Mouse (Mus musculus): ENCODE data around the gene Ptprg.
"Not testable (repeated sequence)": the region's sequence is repeated elsewhere in the genome, so short reads cannot be mapped to it uniquely, and the experiment has no call there.

Ptprg gene

GRCm38 (mm10) chr14:12004061-12004460 is 450.7 kb downstream of the Ptprg start:
- ATAC-seq (ENCODE audit: insufficient number of reproducible peaks, low FRiP score, low TSS enrichment): no peak

DNA sequence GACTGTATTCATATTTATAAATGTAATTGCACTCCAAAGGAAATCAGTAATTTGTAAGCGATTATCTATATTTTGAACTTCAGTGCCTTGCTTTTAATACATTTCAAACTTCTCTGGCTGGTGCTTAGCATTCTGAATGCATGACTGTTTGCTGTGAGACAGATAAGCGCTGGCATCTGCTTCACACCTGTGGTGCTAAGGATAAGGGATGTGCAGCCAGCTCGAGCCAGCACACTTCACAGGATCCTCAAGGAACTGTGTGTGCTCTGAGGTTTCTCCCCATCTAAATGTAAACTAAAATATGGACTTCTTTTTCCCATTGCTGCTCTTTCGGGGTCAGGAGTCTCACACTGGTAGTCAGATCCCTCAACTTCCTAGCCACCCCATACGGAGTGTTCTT is 458.4 kb downstream of the Ptprg start:
- ATAC-seq (ENCODE audit: insufficient number of reproducible peaks, low FRiP score, low TSS enrichment): no peak

- ATAC-seq (ENCODE audit: insufficient number of reproducible peaks, low FRiP score, low TSS enrichment): no peak
Measured at GRCm38 (mm10) chr14:12025812-12026728, 472.7 kb downstream of the Ptprg start.

DNA sequence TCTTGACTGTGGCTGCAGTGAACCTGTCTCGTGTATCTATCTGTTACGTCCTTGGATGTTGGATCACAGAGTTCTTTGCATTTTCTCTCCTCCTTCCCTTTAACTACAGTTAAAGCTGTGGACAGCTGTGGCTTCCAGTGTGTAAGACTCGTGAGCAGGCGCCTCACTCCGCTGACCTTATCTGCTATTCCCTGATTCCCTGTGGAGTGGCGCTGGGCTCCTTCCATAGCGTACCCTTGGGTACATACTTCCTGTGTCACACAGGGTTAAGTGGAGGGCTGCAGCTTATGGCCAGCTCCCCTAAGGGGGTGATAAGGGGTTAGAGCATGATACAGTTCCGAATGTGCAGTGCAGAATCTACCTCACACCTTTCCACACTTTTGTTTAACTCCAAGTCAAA is 473.9 kb downstream of the Ptprg start:
- ATAC-seq (ENCODE audit: insufficient number of reproducible peaks, low FRiP score, low TSS enrichment): no peak

DNA sequence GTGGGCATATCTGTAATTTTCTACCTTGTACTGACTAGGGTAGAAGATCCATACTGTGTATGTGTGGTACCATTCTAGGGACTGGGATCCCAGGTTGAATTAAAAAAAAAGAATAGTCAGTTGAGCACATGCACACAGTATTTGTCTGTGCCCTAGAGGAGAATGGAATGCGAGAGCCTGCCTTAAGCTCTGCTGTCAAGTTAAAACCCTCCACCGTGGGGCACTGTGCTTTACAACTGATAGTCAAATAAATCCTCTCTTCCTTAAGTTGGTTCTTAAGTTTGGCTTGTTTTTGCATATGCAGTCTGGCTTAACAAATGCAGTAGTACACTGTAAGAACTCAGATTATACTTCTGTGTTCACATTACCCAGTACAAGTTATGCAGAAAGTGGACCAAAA is 476.6 kb downstream of the Ptprg start:
- no peak for ATAC-seq (ENCODE audit: insufficient number of reproducible peaks, low FRiP score, low TSS enrichment)

- ATAC-seq (ENCODE audit: insufficient number of reproducible peaks, low FRiP score, low TSS enrichment): no peak
Measured at GRCm38 (mm10) chr14:12036530-12037283, 483.4 kb downstream of the Ptprg start.

- no peak for ATAC-seq (ENCODE audit: insufficient number of reproducible peaks, low FRiP score, low TSS enrichment)
Measured at GRCm38 (mm10) chr14:12039743-12040142, 486.4 kb downstream of the Ptprg start.

DNA sequence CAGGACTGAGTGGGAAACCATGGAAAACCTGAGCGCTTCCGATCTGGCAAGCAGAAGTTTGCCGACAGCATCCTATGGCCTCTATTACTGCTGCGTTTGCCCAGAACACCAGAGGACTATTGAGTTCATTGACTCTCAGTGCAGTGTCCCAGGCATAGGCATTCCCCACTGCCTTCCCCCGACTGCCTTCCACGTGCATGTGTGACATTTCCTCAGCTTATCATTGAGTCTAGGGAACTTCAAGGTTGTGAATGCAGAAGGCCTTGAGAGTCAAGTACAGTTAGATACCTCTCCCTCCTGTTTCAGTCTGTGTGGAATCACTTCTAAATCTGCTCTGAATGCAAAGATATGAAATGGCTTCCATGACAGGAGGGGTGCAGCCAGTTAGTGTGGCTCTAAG is 488.2 kb downstream of the Ptprg start:
- ATAC-seq (ENCODE audit: insufficient number of reproducible peaks, low FRiP score, low TSS enrichment): no peak

DNA sequence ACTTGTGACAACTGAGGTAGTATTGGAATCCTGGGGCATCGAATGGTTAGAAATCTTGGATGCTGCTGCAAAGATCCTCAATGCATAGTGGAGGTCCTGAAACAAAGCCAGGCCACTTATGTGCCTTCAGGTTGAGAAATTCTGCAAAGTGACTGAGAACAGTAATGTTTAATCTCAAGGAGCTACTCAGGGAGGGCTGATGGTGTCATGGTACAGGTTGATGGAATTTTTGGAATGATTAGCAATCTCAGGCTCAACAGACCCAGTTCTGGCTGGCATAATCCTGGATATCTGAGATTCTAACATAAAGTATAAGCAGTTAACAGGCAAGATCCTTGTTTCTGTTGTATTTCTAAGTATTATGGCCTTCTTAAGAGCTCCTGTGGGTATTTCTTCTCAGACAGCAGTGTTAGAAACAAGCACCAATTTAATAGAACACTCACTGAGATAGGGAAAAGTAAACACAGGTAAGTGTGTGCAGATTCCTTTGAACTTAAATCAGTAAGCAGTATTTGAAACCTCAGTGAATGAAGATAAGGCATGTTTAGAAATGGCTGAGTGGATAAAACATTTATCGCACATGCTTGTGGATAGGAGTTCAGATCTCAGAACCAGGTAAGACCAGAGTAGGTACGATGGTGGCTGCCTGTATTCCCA is 493.0 kb downstream of the Ptprg start:
- ATAC-seq (ENCODE audit: insufficient number of reproducible peaks, low FRiP score, low TSS enrichment): no peak

DNA sequence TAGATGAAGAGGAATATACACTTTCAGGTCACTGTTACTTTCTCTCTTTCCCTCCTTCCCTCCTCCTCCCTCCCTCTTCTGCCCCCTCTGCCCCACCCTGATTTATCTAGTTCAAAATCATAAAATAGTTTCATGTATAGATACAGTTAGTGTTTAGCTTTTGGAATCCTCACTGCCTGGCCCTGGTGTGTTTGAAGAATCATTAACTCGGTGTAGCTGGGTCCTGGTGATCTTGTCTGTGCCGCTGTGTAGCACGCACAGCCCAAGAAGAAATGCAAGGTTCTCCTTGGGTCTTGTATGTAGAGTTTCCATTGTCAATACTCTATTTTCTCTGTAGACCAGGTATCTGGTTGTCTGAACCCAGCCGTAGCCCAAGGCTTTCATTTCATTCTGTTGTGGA is 494.3 kb downstream of the Ptprg start:
- no peak for ATAC-seq (ENCODE audit: insufficient number of reproducible peaks, low FRiP score, low TSS enrichment)

GRCm38 (mm10) chr14:12056912-12057524 is 503.7 kb downstream of the Ptprg start:
- ATAC-seq (ENCODE audit: insufficient number of reproducible peaks, low FRiP score, low TSS enrichment): no peak

DNA sequence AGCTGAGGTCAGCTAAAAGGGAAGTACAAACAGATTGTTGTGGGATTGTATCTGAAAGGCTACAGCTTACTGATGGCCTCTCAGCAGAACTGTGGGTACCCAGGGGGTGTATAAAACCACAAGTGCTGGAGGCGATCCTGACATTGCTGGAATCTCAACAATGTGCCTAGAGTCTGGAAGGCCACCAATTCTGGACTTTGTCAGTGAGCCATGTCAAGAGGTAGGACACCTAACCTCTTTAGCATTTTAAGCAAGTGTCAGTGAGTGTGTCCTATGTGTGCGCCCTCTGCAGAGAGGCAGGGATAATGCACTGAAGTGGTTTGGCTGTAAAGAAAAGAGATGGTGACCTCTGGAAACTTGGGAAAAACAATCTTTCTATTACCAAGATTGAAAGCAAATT is 504.5 kb downstream of the Ptprg start:
- no peak for ATAC-seq (ENCODE audit: insufficient number of reproducible peaks, low FRiP score, low TSS enrichment)

DNA sequence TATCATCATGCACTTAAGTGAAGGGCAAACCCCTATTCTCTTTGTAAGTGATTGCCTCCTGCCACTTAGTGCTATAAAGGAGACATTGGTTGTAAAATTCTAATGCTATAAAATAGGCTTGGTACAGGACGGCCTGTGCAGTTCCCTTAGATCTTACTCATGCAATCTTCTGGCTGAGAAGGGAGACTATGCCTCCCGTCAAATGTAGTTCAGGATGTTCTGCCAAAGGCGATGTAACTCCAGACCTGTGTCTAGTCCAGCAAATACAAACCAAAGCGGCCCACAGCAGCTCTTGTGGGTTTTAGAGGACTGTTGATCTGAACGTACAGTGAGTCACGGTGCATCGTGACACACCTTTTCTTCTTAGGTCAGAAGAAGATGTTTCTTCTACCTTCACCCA is 505.8 kb downstream of the Ptprg start:
- ATAC-seq (ENCODE audit: insufficient number of reproducible peaks, low FRiP score, low TSS enrichment): no peak

GRCm38 (mm10) chr14:12061313-12061712 is 508.0 kb downstream of the Ptprg start:
- not testable (repeated sequence) for ATAC-seq (ENCODE audit: insufficient number of reproducible peaks, low FRiP score, low TSS enrichment)

GRCm38 (mm10) chr14:12062628-12063360 is 509.5 kb downstream of the Ptprg start:
- ATAC-seq (ENCODE audit: insufficient number of reproducible peaks, low FRiP score, low TSS enrichment): 0 out of 2 replicates have a peak, but pooled peaks have one; percentile 43

DNA sequence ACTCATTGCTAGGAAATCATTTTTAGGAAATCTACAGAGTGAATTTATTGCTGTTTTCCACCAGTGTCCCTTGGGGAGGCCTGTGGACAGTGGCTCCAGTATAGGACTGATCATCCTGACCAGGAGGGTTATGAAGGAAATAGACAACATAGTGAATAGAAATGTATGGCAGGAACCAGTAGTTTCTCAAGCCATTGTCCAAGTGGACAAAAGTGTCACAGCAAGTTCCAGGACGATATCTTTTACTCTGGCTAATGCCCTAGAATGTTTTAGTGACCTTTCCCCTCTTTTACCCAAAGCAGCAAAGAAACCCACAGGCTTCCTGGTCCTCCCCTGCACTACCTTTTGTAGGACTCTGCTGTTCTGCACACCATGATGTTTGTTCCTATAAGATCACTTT is 511.7 kb downstream of the Ptprg start:
- no peak for ATAC-seq (ENCODE audit: insufficient number of reproducible peaks, low FRiP score, low TSS enrichment)

DNA sequence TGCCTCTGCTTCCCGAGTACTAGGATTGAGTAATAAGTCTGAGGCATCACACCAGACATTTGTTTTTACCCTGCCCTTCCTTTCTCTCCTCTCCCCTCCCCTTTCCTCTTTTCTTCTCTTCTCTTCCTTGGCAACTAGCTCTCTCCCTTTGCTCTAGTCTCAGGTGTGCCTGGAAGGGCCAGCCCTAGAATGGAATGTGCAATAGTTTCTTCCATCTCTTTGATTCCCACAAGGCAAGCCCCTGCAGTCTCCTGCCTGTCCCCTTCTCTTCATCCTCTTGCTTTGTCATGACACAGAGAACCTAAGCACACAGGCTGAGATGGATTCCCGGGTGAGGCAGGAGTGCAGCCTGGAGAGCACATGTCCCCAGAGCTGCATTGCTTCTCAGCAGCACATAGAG is 512.4 kb downstream of the Ptprg start:
- ATAC-seq (ENCODE audit: insufficient number of reproducible peaks, low FRiP score, low TSS enrichment): no peak

GRCm38 (mm10) chr14:12069707-12070106 is 516.4 kb downstream of the Ptprg start:
- ATAC-seq (ENCODE audit: insufficient number of reproducible peaks, low FRiP score, low TSS enrichment): no peak

GRCm38 (mm10) chr14:12070361-12070760 is 517.0 kb downstream of the Ptprg start:
- no peak for ATAC-seq (ENCODE audit: insufficient number of reproducible peaks, low FRiP score, low TSS enrichment)

All from cerebellum, adult (tissue).